In the genomic region with DNA sequence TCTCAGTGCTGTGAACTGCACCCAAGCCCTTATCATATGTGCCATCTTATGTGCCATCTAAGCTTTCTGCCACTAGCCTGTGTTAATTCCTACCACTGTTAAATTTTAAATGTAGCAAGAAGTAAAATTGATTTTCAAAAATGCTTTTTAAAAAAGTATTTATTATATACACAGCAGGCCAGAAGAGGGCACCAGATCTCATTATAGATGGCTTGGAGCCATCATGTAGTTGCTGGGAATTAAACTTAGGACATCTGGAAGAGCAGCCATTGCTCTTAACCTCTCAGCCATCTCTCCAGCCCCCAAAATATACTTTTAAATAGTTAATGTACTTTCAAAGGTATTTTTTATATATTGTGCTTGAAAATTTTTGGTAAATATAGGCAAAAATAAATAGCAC, we compare ENCODE assay signal across 18 mouse cellular contexts. TPM values are rescaled to one million over a fixed set of nuclear protein-coding genes. Genes with fewer than 3 reads are reported as not detected.
DNase-seq lines count a peak whose midpoint lies in the region; ATAC-seq and TF ChIP-seq lines count a peak whose summit lies in the region.
"Had no signal": no experiment of that assay in that cellular context is flagged by ENCODE, and none has a peak within 500 bp of the region (broad histone marks: within the 10 kb centered on the region; RNA-seq: fewer than 3 reads in every experiment).

No protein-coding gene starts in this region.

- no peak overlapping the region for H3K4me2 ChIP-seq in liver, embryonic 11.5 days
- H3K4me2 ChIP-seq in liver, embryonic 12.5 days = no peak overlapping the region
- H3K4me2 ChIP-seq in CH12.LX (ENCODE audit: insufficient read depth, low read depth, poor library complexity, severe bottlenecking) = no peak overlapping the region
- H3K4me2 ChIP-seq: heart, embryonic 12.5 days; hindbrain, embryonic 15.5 days; kidney, embryonic 15.5 days had no signal

- intact Hi-C loops in heart, postnatal 14 days (cut with DNase I) = loop anchor here (5.0 kb wide), 2 partner anchors 60 to 165 kb away; no protein-coding TSS in a partner anchor

- no peak overlapping the region for H3K4me3 ChIP-seq in liver, embryonic 11.5 days (ENCODE audit: low read depth, low read length)
- no peak overlapping the region for H3K4me3 ChIP-seq in liver, embryonic 12.5 days
- no peak overlapping the region for H3K4me3 ChIP-seq in CH12.LX (replicated peaks in 1 of 3; ENCODE audit: low read depth in 2 of 3, low read length in 2 of 3, poor library complexity in 1 of 3)
- H3K4me3 ChIP-seq: heart, embryonic 12.5 days; hindbrain, embryonic 15.5 days; kidney, embryonic 15.5 days had no signal

- H3K4me1 ChIP-seq in liver, embryonic 11.5 days (replicated peaks; ENCODE audit: control insufficient read depth, insufficient read depth, low read length) = no peaks in the 10 kb centered on the region
- H3K4me1 ChIP-seq in liver, embryonic 12.5 days = no peaks in the 10 kb centered on the region
- no peaks in the 10 kb centered on the region for H3K4me1 ChIP-seq in CH12.LX (ENCODE audit: control insufficient read depth in 1 of 2, insufficient read depth in 2 of 2)
- H3K4me1 ChIP-seq: hindbrain, embryonic 15.5 days; kidney, embryonic 15.5 days had no signal

- no peak overlapping the region for H3K27ac ChIP-seq in liver, embryonic 11.5 days (ENCODE audit: low read depth, low read length)
- H3K27ac ChIP-seq in liver, embryonic 12.5 days = no peak overlapping the region
- H3K27ac ChIP-seq in CH12.LX (ENCODE audit: insufficient read depth, low read depth) = no peak overlapping the region
- H3K27ac ChIP-seq: hindbrain, embryonic 15.5 days; kidney, embryonic 15.5 days had no signal

- H3K27me3 ChIP-seq in liver, embryonic 11.5 days (replicated peaks; ENCODE audit: control insufficient read depth, insufficient read depth, low read length) = no peaks in the 10 kb centered on the region
- H3K27me3 ChIP-seq in liver, embryonic 12.5 days (replicated peaks) = no peaks in the 10 kb centered on the region
- H3K27me3 ChIP-seq in CH12.LX (replicated peaks) = no peaks in the 10 kb centered on the region
- H3K27me3 ChIP-seq: heart, embryonic 12.5 days; hindbrain, embryonic 15.5 days; kidney, embryonic 15.5 days had no signal

- TF ChIP-seq EP300 in CH12.LX (IDR thresholded peaks at IDR 0.05; ENCODE audit: low read length) = no peak

- DNase-seq in heart, adult 11 months = peak; percentile 11
- no peak for DNase-seq in heart, postnatal 14 days
- DNase-seq in liver, embryonic 11.5 days (ENCODE audit: low spot score) = peak; percentile 3
- DNase-seq in CH12.LX (ENCODE audit: extremely low read depth) = peak; percentile 9
- peak; percentile 22 for DNase-seq in induced T-regulatory cell, adult 2 months (ENCODE audit: low read depth)
- no peak for DNase-seq in ovary, adult 18-20 months (ENCODE audit: low spot score)
- DNase-seq in heart, adult 9 months (ENCODE audit: low spot score in 2 of 2) = no peak
- DNase-seq: cerebellum, postnatal 25 days; lung, postnatal 14 days; right cerebral cortex, postnatal 14 days; thymus, adult 2 months had no signal

- peak in 1 of 2 experiments; percentile 58; a peak in 2 of 4 replicates for TF ChIP-seq CTCF in CH12.LX (conservative IDR thresholded peaks at IDR 0.05 in 1 of 2, IDR thresholded peaks at IDR 0.05 in 1 of 2; ENCODE audit: low read depth in 2 of 2, low read length in 2 of 2)

- in situ Hi-C loops in CH12.LX (cut with MboI; ENCODE audit: low pct_ligation_motif_present, low pct_unique_long_range_greater_than_20kb, low sequenced_read_pairs) = loop anchor here (25.0 kb wide), 1 partner anchor 165 kb away; no protein-coding TSS in a partner anchor

- ATAC-seq in liver, embryonic 11.5 days (replicated peaks; ENCODE audit: low FRiP score) = no peak
- ATAC-seq in liver, embryonic 12.5 days = no peak

- TF ChIP-seq POLR2A in CH12.LX (IDR thresholded peaks at IDR 0.05; ENCODE audit: low read depth, low read length) = no peak

- no peaks in the 10 kb centered on the region for H3K36me3 ChIP-seq in liver, embryonic 11.5 days (ENCODE audit: control insufficient read depth, insufficient read depth, low read length)
- H3K36me3 ChIP-seq in liver, embryonic 12.5 days = no peaks in the 10 kb centered on the region
- H3K36me3 ChIP-seq in CH12.LX (replicated peaks in 1 of 2; ENCODE audit: control insufficient read depth in 1 of 2, insufficient read depth in 1 of 2, low read length in 1 of 2) = no peaks in the 10 kb centered on the region
- H3K36me3 ChIP-seq: heart, embryonic 12.5 days; hindbrain, embryonic 15.5 days; kidney, embryonic 15.5 days had no signal

- no peak overlapping the region for H3K9ac ChIP-seq in liver, embryonic 11.5 days (ENCODE audit: low read depth, low read length)
- H3K9ac ChIP-seq in liver, embryonic 12.5 days = no peak overlapping the region
- H3K9ac ChIP-seq in CH12.LX (ENCODE audit: insufficient read depth, low read depth) = no peak overlapping the region
- H3K9ac ChIP-seq: heart, embryonic 12.5 days; hindbrain, embryonic 15.5 days; kidney, embryonic 15.5 days had no signal

- no peaks in the 10 kb centered on the region for H3K79me2 ChIP-seq in CH12.LX (replicated peaks; ENCODE audit: control insufficient read depth, extremely low read depth, insufficient read depth, poor library complexity, severe bottlenecking)

- peak; percentile 41 for TF ChIP-seq RAD21 in CH12.LX (IDR thresholded peaks at IDR 0.05; ENCODE audit: low read depth, low read length)

- no peaks in the 10 kb centered on the region for H3K9me3 ChIP-seq in liver, embryonic 11.5 days (ENCODE audit: control insufficient read depth, low read length)
- H3K9me3 ChIP-seq in liver, embryonic 12.5 days (replicated peaks) = no peaks in the 10 kb centered on the region
- no peaks in the 10 kb centered on the region for H3K9me3 ChIP-seq in CH12.LX (replicated peaks; ENCODE audit: low read length)
- H3K9me3 ChIP-seq: heart, embryonic 12.5 days; hindbrain, embryonic 15.5 days; kidney, embryonic 15.5 days had no signal

- dilution Hi-C loops in CH12.LX (cut with MboI; ENCODE audit: extremely low pct_ligation_motif_present, extremely low pct_unique_long_range_greater_than_20kb, low sequenced_read_pairs) = no loop called here

TF ChIP-seq in CH12.LX, 34 proteins besides CTCF, POLR2A, EP300 and RAD21:
- no peak for TF ChIP-seq CHD2 (IDR thresholded peaks at IDR 0.05; ENCODE audit: low read length)
- peak; percentile 42 for TF ChIP-seq SMC3 (IDR thresholded peaks at IDR 0.05; ENCODE audit: low read depth, low read length)

RNA-seq across cellular contexts. Expression of gene Lyz2, which starts 10.1 kb away (rescaled TPM):
- total RNA-seq in heart, postnatal 14 days (2021) = 10 to 100 TPM; 93.0 to 99.3 TPM
- 86.2 and 92.6 TPM in 2 replicates for polyA plus RNA-seq in liver, embryonic 11.5 days (2014; fragmentation: Nextera tagmentation; extraction: Ambion mirVana)
- polyA plus RNA-seq in liver, embryonic 12.5 days (2016; fragmentation: Nextera tagmentation; extraction: Ambion mirVana) = 115 and 120 TPM in 2 replicates
- 0.08 TPM in 1 of 2 replicates, not detected in the other for total RNA-seq in CH12.LX (2012; rRNA removed)
- 0.17 TPM in 1 of 2 replicates, not detected in the other for total RNA-seq in CH12.LX (2014; rRNA removed)
- not detected in 2 replicates for polyA plus RNA-seq in CH12.LX (2012; ENCODE audit: insufficient read length, low read depth)

RNA-seq across cellular contexts. Expression of gene Lyz1, which starts 20.6 kb away (rescaled TPM):
- total RNA-seq in heart, postnatal 14 days (2021) = 1 to 10 TPM; 8.6 to 9.2 TPM
- polyA plus RNA-seq in liver, embryonic 11.5 days (2014; fragmentation: Nextera tagmentation; extraction: Ambion mirVana) = not detected in 2 replicates
- not detected in 2 replicates for polyA plus RNA-seq in liver, embryonic 12.5 days (2016; fragmentation: Nextera tagmentation; extraction: Ambion mirVana)
- total RNA-seq in CH12.LX (2012; rRNA removed) = not detected in 2 replicates
- total RNA-seq in CH12.LX (2014; rRNA removed) = not detected in 2 replicates
- polyA plus RNA-seq in CH12.LX (2012; ENCODE audit: insufficient read length, low read depth) = not detected in 2 replicates
- polyA plus RNA-seq: hindbrain, embryonic 15.5 days; kidney, embryonic 15.5 days had no signal

RNA-seq across cellular contexts. Expression of gene 9530003J23Rik, which starts 33.5 kb away (rescaled TPM):
- total RNA-seq in heart, postnatal 14 days (2021) = not detected
- polyA plus RNA-seq in liver, embryonic 11.5 days (2014; fragmentation: Nextera tagmentation; extraction: Ambion mirVana) = 0.21 TPM in 1 of 2 replicates, not detected in the other
- polyA plus RNA-seq in liver, embryonic 12.5 days (2016; fragmentation: Nextera tagmentation; extraction: Ambion mirVana) = not detected in 2 replicates
- total RNA-seq in CH12.LX (2012; rRNA removed) (not detected in 2 replicates), CH12.LX (2014; rRNA removed) (not detected in 2 replicates)
- not detected in 2 replicates for polyA plus RNA-seq in CH12.LX (2012; ENCODE audit: insufficient read length, low read depth)
- total RNA-seq: adrenal gland, adult 18-20 months; neutrophil, adult 5-6 weeks had no signal
- polyA plus RNA-seq: heart, embryonic 12.5 days; hindbrain, embryonic 15.5 days; kidney, embryonic 15.5 days; limb, embryonic 14.5 days; thymus, adult 2 months had no signal

RNA-seq across cellular contexts. Expression of gene Yeats4, which starts 47.7 kb away (rescaled TPM):
- 10 to 100 TPM; 28.0 to 28.8 TPM for total RNA-seq in heart, postnatal 14 days (2021)
- polyA plus RNA-seq in liver, embryonic 11.5 days (2014; fragmentation: Nextera tagmentation; extraction: Ambion mirVana) = 83.2 and 85.4 TPM in 2 replicates
- 54.0 and 61.9 TPM in 2 replicates for polyA plus RNA-seq in liver, embryonic 12.5 days (2016; fragmentation: Nextera tagmentation; extraction: Ambion mirVana)
- total RNA-seq in CH12.LX (2012; rRNA removed) (50.3 and 54.4 TPM in 2 replicates), CH12.LX (2014; rRNA removed) (109 and 110 TPM in 2 replicates)
- 123 and 133 TPM in 2 replicates for polyA plus RNA-seq in CH12.LX (2012; ENCODE audit: insufficient read length, low read depth)

Comparison
In these comparisons a context has a peak if more than half of its experiments do, and no peak if none do; other contexts are left out.
1. DNase-seq: peak in heart, adult 11 months (single experiment), liver, embryonic 11.5 days (single experiment), CH12.LX (single experiment) and induced T-regulatory cell, adult 2 months (single experiment); none in heart, postnatal 14 days (0 of 2), ovary, adult 18-20 months (single experiment) and heart, adult 9 months (0 of 2).
2. RNA of gene Lyz2, which starts 10.1 kb away (polyA plus RNA-seq): 115 to 120 TPM in liver, embryonic 12.5 days and 86.2 to 92.6 TPM in liver, embryonic 11.5 days; not detected in CH12.LX; every median in the first group is over 10 times any median in the second.